Mouse (Mus musculus) left cerebral cortex, adult 11 months (tissue): ENCODE data around the gene Csrp3.

Experiments
- DNase-seq: peaks from one replicate; pipeline ENCODE4 v3.0.0; 2022; ENCODE audit warnings: low spot score

The Csrp3 gene

DNA sequence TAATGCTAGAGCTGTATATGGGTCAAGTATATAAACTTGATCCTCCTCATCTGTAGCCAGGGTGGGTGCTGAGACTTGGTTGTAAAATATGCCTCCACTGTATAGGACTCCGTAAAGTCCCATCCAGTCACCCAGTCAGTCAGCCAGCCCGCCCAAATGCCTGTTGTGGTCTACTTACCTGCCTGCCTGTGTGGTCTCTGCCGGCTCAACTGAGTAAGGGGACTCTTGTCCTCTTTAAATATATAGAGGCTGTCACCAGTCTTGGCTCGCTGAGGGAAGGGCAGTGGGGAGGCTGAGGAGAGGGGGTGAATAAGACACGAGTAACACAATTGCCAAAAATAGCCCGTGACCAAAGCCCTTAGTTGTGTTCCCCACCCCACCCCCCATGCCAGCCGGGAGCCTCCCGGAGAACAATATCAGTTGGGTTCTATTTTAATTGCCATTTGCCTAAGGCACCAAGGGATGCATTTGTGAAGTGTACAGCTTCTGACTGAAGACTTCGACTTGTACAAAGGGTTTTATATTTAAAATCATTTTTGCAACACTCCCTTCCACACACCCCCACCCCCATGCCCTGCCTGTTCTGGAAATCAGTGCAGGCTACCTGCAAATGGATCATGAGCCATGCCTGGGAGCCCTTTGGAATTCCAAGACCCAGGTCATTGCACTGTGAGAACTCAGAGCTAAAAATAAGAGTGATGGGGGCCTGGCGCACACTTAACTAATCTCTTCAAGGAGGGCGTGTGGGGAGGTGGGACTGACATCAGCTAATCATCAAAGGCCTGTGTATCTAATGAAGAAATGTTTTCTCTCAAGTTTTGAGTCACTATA, at the start of gene Csrp3:
Csrp3 (minus strand) TSS at position 214 of the 831 bp plus-strand sequence.
- DNase-seq: no peak

DNA sequence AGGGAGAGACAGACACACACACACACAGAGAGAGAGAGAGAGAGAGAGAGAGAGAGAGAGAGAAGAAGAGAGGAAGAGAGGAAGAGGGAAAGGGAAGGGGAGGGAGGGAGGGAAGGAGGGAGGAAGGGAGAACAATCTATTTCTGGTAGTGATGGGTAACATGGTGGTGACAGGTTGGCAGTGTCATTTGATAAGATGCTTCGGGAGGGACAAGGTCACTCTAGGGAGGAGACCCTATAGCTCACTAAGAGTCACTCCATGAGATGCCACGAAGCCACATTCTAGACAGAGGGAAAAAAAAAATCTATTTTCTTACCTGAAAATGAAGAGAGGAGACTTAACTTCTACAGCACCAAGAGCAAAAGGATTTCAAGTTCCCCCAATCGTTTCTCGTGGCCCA, 48.2 kb upstream of the Csrp3 start:
- no peak for DNase-seq

DNA sequence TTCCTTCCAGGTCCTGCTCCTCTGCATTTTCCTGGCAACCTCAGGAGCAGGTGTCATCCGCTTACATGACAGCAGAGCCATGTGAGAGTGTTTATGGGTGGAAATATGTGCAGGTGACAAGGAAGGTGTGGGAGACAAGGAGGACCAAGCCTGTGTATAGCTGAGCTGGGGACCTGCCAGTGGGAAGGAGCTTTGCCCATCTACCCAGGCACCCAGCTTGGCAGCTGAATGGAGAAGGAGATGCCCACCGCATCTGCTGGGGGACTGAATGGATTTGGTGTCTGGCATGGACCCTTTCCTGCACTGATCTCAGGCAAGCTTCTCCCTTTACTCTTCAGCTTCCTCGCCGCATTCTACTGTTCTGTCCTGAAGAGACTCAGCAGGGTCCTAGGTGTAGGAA, 47.6 kb upstream of the Csrp3 start:
- DNase-seq: no peak

DNA sequence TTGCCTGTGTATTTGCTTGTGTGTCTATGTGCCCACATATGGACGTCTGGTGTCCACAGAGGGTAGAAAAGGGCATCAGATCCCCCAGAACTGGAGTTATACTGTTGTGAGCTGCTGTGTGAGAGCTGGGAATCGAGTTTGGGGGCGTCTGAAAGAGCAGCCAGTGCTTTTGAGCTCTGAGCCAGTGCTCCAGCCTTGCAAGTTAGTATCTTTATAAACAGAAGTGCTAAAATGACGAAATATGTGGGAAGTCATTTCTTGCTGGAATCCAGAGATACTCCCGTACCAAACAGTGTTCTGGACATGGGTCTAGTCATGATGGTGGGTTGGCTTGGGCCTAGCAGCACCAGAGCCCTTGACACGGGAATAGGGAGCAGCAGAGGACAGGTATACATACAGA, 46.9 kb upstream of the Csrp3 start:
- no peak for DNase-seq

DNA sequence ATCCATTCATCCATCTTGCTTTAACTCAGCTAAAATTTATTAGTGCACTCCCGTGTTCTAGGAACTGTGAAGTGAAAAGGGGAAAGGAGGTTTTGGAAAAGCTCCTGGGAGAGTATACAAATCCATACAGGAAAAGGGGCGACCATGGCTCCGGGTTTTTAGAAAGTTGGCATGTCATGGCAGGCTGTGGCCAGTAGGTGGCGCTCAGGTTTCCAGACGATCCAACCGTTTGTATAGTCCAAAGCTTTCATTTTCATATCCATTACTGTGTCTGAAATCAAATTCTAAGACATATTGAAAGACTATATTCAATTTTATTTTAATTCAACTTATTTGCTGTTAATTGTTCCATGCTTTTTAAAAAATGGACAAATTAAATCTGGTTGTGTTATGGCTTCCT, 46.3 kb upstream of the Csrp3 start:
- DNase-seq: peak; percentile 45

DNA sequence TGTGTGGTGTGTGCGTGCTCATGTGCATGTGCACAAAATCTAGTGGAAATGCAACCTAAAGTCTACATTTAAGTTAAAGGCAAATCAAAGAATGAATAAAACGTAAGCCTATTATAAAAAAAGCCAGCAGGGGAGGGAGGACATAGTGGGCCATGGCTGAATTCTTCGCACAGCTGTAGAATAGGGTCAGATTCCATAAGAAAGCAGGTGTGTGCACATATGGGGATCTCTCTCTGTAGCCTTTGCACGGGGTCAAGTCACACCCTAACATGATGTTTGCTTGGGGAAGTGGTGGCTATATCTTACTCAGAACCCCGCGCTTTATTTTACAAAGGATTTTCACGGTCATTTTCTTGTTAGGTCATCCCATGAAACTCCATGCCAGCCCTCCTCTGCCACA, 45.3 kb upstream of the Csrp3 start:
- DNase-seq: no peak

DNA sequence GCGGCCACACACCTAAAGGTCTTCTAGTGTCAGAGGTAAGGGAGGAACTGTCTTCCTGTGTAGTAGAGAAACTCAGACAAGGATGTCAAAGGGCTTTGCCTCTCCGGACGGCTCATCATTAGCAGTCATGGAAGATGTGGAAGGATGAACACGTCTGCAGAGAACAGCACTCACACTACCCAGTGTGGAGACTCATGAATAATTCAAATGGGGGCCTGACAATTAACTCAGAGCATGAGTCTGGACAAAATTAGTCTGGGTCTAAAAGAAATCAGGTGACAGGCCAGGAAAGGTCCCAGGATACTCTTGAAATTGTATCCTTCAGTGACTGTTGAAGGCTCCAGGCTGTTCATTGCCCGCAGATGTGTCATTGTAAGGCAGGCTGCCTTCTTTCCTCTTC, 43.2 kb upstream of the Csrp3 start:
- DNase-seq: no peak

DNA sequence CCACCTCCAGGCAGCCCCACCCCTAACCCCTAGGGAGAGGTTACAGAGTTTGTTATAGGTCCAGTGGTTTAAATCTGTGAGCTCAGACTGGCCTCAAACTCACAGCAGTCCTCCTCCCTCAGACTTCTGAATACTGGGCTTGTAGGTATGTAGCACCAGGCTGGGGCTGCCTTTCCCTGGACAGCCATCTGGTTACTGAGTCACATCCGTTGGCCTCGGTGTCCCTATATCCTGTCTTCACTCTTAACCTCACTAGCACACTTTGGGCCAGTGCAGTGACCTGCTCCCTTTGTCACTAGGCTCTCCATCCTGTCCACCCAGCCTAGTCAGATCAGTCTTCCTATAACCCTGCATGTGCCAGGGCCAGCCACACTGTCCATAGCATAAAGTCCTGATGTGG, 40.9 kb upstream of the Csrp3 start:
- no peak for DNase-seq

DNA sequence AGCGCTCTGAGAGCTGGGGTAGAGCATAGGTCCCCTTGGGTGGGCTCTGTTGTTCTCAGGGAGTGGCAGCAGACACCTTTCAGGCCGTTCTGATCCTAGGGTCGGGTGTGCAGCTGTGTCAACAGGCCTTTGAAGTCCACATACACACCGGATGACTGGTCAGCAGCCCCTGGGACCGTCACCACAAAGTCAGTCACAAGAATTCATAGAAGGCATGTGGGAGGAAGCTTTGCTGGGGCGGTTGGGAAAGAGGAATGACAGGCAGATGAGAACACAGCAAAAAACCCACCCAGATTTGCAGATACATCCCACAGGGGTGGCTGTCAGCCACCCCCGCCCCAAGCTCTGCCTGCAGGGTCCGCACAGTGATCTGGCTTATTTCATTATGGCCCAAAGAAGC, 40.1 kb upstream of the Csrp3 start:
- DNase-seq: no peak

DNA sequence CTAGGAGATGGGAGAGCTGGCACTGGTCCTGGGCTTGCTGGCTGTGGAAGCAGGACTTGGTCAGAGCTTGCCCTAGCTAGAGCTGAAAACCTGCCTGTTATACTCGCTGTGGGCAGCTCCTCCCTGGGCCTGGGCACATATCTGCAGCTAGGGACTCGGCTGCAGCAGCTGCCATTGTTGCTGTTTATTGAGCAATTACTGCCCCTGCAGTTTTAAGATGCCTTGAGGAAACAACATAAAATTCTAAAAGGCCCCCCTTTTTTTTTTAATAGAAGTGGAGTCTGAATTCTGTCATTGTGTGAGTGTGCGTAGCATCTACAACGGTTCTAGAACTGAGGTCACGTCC, 36.4 kb upstream of the Csrp3 start:
- no peak for DNase-seq

DNA sequence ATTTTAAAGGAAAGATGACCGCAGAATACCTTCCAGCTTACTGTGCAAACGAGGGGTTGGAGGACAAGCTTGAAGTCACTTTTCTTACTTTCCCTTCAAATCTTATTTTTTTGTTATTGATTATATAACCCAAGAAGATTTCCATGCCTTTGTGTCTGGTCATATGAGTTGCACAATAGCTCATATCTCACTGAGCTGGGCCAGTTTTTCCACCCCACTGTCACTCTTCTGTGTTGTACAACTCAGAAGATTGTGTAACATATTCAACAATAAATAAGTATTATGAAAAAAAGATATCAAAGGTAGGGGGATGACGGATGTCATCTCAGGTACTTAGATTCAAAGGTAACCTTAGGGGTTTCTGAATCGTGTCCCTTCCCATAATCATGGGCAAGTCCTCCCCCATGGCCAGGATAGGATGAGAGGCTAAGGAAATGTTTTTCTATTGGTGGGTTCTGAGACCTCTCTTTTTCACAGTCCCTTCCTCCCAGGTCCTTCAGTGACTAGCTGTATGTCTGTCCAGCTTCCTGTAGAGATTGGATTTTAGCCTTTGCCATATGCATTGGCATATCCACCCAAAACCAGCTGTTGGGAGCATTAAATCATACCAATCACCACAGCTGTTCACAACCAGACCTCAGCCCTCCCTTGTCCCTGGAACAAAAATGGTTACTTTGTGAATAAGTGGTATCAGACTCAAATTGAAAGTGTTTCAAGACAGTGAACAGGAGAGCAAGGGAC, 35.9 kb upstream of the Csrp3 start:
- DNase-seq: no peak

DNA sequence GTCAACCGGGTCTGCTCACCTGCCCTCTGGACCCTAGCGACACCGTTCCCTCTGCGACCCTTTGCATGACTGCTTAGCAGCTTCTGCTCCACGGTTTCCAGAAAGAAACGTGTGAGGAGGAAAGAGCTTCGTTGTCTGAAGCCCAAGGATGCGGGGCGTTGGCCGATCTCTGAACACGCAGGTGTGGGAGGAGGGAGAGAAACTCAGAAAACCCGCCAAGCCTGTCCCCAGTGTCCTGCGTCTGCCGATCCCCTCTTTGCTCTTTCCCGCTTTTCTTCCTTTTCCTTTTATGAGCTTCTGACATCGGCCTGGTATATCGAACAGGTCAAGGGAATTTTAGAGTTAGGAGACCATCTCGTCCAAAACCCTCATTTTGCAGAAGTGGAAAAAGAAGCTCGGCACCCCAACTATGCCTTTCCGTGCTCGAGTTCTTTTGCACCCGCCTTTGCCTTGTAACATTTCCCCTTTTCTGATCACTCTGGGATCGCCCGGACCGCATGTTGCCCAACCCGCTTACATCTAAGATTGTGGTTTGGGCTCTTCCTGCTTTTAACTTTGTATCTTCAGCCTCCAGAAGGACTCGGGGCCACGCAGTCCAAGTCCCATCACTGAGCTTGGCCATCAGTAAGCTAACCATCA, 34.3 kb upstream of the Csrp3 start:
- no peak for DNase-seq

DNA sequence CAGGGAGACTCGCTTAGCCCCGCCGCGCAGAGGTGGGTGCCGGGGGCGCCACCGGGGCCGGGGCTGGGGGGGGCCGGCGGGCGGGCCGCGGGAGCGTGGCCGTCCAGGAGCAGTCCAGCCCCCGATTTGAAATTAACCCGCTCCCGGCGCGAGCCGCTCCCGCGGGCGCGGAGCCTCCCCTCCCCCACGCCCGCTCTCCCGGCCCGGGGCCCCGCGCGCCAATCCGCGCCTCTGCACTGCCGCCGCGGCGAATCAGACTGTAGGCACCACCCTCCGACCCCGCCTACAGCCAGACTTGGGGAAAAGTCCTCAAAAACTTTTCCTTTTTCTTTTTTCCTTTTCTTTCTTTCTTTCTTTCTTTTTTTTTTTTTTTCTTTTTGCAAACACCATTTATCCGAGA, 33.7 kb upstream of the Csrp3 start, which contains the start of gene E2f8:
E2f8 (minus strand) TSS at position 111 of the 400 bp plus-strand sequence.
- DNase-seq: no peak

DNA sequence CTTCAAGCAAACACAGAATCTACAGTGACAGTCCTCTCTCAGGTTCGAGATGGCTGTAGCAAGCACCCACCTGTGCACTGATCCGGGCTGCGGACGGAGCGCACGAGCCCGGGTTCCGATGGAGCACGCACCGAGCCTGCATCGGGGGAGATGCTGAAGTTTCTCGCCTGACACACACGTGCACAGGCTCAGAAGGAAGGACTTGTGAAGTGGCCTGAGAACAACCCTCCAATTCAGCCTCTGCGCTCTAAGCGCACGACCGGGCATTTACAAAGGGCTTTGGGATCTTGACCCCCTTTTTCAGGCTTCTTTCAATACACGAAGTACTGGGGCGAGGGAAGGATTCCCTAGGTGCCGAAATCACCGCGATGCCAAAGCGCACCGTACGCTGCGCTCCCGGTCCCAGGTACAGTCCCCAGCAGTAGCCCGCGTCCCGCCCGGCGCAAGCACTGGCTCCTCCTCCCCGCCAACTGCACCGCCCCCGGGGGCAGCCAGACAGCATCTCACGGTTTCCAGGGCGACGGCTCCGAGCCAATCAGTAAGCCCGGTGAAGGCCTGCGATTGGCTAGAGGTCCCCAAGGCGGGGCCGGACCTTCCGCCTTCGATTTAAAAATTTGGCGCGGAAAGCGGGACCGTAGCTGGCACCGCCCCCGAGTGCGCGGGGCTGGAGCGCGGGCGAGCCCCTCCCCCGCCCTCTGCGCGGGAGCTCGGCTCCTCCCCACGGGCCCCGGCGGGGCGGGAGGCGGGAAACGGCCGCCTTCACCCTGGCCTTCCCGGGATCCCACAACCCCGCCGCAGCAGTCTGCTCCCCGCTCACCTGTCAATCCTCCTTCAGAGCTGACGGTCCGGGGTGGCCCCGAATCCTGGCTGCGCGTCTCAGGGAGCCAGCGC, 33.0 kb upstream of the Csrp3 start:
- DNase-seq: peak; percentile 89

DNA sequence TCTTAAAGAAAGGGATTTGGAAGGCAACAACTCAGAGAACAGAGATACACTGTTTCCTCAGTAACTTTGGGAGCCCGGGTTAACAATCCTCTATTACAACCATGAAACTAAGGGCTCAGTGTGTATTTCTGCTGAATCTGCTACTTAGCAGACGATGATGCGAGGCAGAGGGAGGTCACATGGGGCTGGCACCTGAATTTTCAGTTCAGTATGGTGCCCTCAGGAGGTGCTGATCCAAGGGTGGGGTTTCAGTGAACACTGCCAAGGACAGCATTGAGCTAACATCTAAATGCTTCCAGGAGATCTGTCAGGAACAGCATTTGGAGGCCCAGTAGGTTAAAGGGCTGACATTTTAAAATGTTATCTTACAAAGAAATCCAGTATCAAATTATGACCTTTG, 31.7 kb upstream of the Csrp3 start:
- DNase-seq: no peak

DNA sequence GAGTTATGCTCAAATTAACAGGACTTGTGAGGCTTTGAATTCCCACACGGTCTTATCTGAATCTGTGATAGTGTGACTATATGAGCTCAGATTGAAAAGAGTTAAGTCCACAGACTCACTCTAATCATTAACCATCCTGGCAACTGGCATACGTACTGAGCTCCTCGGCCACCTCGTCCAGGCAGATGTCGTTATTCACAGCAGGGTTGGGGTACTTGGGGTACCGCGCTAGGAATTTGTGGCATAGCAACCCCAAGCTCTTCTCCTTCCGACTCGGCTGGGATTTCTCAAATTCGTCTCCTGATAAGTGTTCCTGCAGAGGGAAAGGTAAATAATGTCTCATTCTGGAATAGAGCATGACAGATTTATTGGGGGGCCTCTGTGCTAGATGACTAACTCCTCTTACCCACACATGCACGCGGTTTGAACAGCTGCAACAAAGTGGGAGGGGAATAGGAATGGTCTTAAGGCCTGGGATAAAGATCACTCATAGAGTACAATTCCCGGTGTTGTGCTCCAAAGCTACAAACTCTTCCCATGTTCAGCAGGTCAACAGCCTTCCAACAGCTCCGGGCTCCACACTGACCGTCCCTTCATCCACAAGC, 30.1 kb upstream of the Csrp3 start:
- DNase-seq: no peak

DNA sequence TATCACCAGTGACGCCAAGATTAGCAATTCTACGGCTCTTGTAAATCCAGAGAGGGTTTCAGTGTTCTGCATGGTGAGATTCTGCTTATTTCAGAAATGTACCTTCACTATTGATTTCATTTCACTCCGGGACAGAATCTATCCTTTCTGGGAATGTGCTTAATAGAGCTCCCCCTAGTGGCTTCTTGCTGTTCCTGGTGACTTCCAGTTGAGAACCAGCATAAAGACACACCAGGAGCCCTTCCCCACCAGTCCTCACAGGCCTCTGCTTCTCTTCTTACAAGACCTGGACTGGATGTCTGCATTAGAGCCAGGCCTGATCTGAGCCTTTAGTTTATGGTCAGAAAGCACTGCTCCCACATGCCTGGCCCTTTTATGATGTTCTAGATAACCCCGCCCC, 28.7 kb upstream of the Csrp3 start:
- DNase-seq: peak; percentile 42

DNA sequence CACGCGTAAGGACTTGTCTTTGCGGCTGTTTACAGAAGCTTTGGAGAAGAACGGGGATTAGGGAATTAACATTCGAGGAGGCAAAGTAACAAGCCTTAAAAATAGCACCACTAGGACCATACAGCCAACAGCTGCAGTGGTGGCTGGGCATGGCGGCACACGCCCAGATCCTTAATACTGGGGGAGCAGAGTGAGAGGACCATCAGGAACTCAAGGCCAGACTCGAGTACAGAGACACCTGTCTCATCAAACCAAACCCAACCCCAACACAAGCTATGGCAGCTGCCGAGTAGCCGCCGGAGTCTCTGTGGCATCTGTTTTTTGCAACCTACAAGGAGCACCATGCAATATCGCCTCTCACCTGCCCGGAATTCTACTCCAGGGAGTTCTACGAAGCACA, 27.3 kb upstream of the Csrp3 start:
- no peak for DNase-seq

DNA sequence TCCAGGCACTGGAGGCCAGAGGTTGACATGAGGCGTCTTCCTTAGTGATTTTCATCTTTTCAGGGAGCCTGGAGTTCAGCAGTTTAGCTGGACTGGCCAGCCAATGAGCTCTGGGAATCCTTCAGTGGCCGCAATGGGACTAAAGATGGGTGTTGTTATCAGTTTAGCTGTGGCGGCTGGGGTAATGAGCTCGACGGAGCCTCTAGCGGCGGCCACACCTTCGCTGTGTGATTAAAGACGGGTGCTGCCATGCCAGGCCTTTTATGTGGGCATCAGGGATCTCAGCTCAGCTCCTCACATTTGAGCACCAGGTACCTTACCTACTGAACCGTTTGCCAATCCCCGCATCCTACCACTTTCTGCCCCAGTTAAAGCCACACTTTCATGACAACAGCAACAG, 23.5 kb upstream of the Csrp3 start:
- no peak for DNase-seq

DNA sequence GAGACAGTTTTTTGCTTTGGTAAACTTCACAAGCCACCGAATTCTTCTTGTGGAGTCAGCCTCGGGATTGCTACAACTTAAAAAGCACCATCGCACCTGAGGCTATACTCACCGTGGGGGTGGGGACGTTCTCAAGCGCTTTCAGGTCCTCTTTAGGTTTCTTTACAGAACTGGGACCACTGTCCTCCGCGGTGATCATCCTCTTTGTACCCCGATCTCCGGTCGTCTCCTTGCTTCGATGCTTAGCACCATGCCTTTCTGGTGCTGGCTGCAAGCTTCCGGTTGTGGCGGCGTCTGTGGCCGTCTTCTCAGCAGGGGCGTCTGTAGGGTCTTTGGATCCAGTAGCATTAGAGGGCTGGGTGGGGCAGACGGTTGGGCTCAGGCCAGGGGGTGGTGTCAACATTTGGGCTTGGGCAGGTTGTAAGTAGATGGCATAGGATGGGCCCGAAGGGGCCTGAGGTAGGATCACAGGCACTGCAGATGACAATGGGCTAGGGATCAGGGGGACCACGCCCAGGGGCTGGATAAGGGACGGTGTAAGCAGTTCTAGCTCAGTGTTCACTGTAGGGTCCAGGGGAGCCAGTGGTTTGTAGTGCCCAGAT, 22.8 kb upstream of the Csrp3 start:
- DNase-seq: no peak

DNA sequence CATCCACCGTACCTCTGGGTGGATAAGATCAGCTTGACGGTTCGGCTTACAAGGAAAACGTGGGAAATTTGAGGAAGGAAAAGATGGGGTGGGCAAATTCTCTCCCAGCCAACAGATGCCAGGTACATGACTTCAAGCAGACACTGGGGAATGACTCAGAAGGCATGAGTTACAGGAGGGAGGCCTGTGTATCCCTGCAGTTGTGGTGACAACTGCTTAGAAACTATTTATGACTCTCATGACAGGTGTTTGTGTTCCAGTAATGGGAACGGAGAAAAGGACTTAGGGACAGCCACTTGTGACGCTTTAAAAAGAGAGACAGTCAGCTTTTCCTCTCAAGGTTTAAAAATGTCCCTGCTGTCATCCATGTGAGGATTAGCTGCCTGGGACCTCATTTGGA, 22.3 kb upstream of the Csrp3 start:
- no peak for DNase-seq
